Mouse (Mus musculus): ENCODE data around the gene Selenbp2. TPM values are rescaled to one million over a fixed set of nuclear protein-coding genes. Genes with fewer than 3 reads are reported as not detected.
A peak's percentile ranks its signal among the peaks of the same experiment; 100 is the strongest.
"Not testable (repeated sequence)": the region's sequence is repeated elsewhere in the genome, so short reads cannot be mapped to it uniquely, and the experiment has no call there.

Gene Selenbp2
- polyA plus RNA-seq, 1 experiment from 2014 or later = 37.3 TPM

DNA sequence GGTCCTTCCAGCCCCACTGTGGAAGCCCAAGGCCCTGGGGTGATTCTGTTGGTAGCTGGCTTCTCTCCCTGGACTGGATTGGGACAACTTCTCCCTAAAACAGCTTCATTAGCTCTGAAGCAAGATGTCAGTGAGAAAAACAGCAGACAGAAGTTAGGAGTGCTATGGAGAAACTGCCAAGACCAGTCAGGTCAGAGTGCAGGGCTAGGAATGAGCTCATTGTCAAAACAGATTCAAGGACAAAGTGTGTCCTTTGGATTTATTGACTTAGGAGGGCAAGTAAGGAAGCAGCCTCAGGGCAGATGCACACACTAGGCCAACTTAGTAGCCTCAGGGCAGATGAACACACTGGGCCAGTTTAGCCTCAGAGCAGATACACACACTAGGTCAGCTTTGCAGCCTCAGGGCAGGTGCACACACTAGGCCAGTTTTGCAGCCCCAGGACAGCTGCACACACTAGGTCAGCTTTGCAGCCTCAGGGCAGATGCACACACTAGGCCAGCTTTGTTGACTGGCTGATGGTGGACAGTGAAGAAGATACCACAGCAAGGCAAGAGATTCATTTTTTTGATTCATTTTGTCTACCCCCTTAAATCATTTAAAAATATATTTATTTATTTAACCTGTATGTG, 2.6 kb upstream of the Selenbp2 start:
- DNase-seq (ENCODE audit: low spot score) (no peak), ATAC-seq (ENCODE audit: low FRiP score, low TSS enrichment) (peak; percentile 56; the same call in 1 of the 2 replicates)
- Histone ChIP-seq H3K9me3 (ENCODE audit: control insufficient read depth, low read length) (no peaks in the 10 kb centered on the region), H3K9ac (ENCODE audit: low read length) (no peak overlapping the region), H3K27me3 (ENCODE audit: control insufficient read depth, insufficient read depth, low read length) (no peaks in the 10 kb centered on the region), H3K27ac (replicated peaks) (no peak overlapping the region), H3K36me3 (ENCODE audit: control insufficient read depth, insufficient read depth, low read length) (no peaks in the 10 kb centered on the region), H3K4me3 (ENCODE audit: low read depth, low read length) (no peak overlapping the region), H3K4me2 (replicated peaks; ENCODE audit: low read depth) (no peak overlapping the region), H3K4me1 (replicated peaks; ENCODE audit: control insufficient read depth, insufficient read depth) (no peaks in the 10 kb centered on the region)
- TF ChIP-seq CTCF (IDR thresholded peaks at IDR 0.05; ENCODE audit: low read depth) (no peak), EP300 (optimal IDR thresholded peaks at IDR 0.05) (no peak)

DNA sequence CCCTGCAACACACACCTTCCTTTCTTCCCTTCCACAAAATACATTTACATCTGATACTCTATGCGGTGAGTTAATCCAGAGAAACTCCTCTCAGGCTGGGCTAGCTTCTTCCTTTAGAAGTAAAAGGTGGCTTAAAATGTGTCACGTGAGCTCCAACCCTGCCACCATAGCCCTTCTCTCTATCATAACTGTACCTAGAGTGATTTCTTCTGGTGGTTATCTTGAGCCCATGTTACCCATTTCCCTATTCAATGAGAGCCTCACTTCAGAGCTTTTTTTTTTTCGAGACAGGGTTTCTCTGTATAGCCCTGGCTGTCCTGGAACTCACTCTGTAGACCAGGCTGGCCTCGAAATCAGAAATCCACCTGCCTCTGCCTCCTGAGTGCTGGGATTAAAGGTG, 1.7 kb upstream of the Selenbp2 start:
- not testable (repeated sequence) for H3K27me3 ChIP-seq (ENCODE audit: control insufficient read depth, insufficient read depth, low read length); DNase-seq (ENCODE audit: low spot score); H3K9me3 ChIP-seq (ENCODE audit: control insufficient read depth, low read length); H3K4me1 ChIP-seq (replicated peaks; ENCODE audit: control insufficient read depth, insufficient read depth); H3K27ac ChIP-seq (replicated peaks); H3K9ac ChIP-seq (ENCODE audit: low read length); H3K4me3 ChIP-seq (ENCODE audit: low read depth, low read length); H3K4me2 ChIP-seq (replicated peaks; ENCODE audit: low read depth); H3K36me3 ChIP-seq (ENCODE audit: control insufficient read depth, insufficient read depth, low read length); ATAC-seq (ENCODE audit: low FRiP score, low TSS enrichment)
- WGBS = 90% methylated on average over 4 of the region's 4 CpGs

DNA sequence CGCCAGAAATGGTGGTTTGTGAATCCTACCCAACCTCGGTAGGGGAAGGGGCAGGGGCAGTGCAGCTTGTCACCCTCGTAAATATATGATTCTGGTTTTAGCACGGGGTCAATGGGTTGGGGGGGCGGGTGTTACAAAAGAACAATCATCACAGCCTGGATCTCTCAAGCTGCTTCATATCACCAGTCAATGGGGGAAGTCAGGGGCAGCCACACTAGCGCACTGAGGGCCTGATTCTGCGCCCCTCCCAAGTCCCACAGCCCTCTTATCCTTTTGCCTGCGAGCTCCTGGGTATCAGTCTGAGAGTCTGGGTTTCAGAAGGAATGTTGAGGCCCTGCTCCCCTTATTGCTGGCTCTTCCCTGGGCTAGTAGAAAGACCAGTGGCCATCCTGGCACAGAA, 518 bp downstream of the Selenbp2 start:
- H3K27me3 ChIP-seq (ENCODE audit: control insufficient read depth, insufficient read depth, low read length); H3K4me2 ChIP-seq (replicated peaks; ENCODE audit: low read depth); H3K4me1 ChIP-seq (replicated peaks; ENCODE audit: control insufficient read depth, insufficient read depth); DNase-seq (ENCODE audit: low spot score); H3K4me3 ChIP-seq (ENCODE audit: low read depth, low read length); H3K9me3 ChIP-seq (ENCODE audit: control insufficient read depth, low read length); H3K36me3 ChIP-seq (ENCODE audit: control insufficient read depth, insufficient read depth, low read length); H3K9ac ChIP-seq (ENCODE audit: low read length); ATAC-seq (ENCODE audit: low FRiP score, low TSS enrichment): not testable (repeated sequence)
- 27% methylated on average over 5 of the region's 8 CpGs for WGBS
- H3K27ac ChIP-seq (replicated peaks) = peak overlapping the region; percentile 35; the same call in 1 of the 2 replicates

DNA sequence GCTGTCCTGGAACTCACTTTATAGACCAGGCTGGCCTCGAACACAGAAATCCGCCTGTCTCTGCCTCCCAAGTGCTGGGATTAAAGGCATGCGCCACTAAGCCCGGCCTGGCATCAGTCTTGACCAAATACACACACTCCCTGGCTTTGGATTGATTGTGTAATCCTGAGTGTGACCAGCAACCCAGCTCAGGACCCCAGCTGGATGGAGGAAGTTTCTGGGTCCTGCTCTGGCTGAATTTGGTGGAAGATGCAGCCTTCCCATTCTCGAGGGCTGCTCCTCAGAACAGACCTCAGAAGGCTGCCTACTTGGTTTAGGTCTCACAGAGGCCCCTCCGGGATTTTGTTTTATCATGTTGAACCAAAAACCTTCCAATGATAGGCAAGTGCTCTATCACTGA, 2.2 kb downstream of the Selenbp2 start:
- not testable (repeated sequence) for H3K36me3 ChIP-seq (ENCODE audit: control insufficient read depth, insufficient read depth, low read length); H3K27ac ChIP-seq (replicated peaks); DNase-seq (ENCODE audit: low spot score); ATAC-seq (ENCODE audit: low FRiP score, low TSS enrichment); H3K9me3 ChIP-seq (ENCODE audit: control insufficient read depth, low read length); H3K9ac ChIP-seq (ENCODE audit: low read length); H3K4me1 ChIP-seq (replicated peaks; ENCODE audit: control insufficient read depth, insufficient read depth); H3K27me3 ChIP-seq (ENCODE audit: control insufficient read depth, insufficient read depth, low read length); H3K4me2 ChIP-seq (replicated peaks; ENCODE audit: low read depth); H3K4me3 ChIP-seq (ENCODE audit: low read depth, low read length)
- 83% methylated on average over 6 of the region's 6 CpGs for WGBS

DNA sequence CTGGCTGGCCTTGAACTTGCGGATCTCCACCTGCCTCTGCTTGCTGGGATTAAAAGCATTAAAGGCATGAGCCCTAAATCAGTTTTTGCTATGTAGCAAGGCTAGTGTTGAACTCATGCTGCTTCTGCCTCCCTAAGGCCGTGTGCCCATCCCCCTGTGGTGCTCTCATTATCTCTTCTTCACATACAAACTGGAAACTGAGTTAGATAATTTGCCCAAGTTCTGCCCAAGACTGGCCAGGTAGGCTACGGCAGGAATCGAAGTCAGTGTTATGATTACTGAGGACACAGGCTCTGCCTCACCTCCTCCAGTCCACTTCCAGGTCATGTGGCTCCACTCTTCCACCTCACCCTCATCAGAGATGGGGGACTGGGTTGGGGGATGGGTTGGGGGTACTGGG, 2.9 kb downstream of the Selenbp2 start:
- H3K36me3 ChIP-seq (ENCODE audit: control insufficient read depth, insufficient read depth, low read length); H3K9me3 ChIP-seq (ENCODE audit: control insufficient read depth, low read length); H3K9ac ChIP-seq (ENCODE audit: low read length); ATAC-seq (ENCODE audit: low FRiP score, low TSS enrichment); H3K4me2 ChIP-seq (replicated peaks; ENCODE audit: low read depth); DNase-seq (ENCODE audit: low spot score); H3K27ac ChIP-seq (replicated peaks); H3K27me3 ChIP-seq (ENCODE audit: control insufficient read depth, insufficient read depth, low read length); H3K4me1 ChIP-seq (replicated peaks; ENCODE audit: control insufficient read depth, insufficient read depth); H3K4me3 ChIP-seq (ENCODE audit: low read depth, low read length): not testable (repeated sequence)
- WGBS = 80% methylated on average over 4 of the region's 4 CpGs

DNA sequence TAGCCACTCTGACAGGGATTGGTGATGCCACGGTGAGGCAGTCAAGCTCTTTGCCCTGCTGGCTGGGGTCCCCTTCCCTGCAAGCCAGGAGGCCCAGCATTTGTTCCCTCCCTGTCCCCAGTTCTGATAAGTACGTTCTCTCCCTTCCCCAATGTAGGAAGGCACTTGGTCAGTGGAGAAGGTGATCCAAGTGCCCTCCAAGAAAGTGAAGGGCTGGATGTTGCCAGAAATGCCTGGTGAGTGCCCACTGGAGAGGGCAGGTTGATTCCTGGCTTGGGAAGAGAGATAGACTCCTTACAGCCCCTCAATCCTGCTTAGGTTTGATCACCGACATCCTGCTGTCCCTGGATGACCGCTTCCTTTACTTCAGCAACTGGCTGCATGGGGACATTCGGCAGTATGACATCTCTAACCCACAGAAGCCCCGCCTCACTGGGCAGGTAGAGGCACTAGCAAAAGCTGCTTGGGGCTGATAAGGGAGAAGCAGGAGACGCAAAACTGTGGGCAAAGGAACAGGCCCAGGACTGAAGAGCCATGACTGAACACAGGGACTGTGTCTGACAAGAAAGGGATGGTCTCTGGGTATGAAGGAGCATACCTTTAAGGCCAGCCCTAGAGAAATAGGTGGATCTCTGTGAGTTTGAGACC, 8.9 kb downstream of the Selenbp2 start:
- 67% methylated on average over 5 of the region's 7 CpGs for WGBS
- H3K4me2 ChIP-seq (replicated peaks; ENCODE audit: low read depth); DNase-seq (ENCODE audit: low spot score); H3K9me3 ChIP-seq (ENCODE audit: control insufficient read depth, low read length); H3K36me3 ChIP-seq (ENCODE audit: control insufficient read depth, insufficient read depth, low read length); H3K4me3 ChIP-seq (ENCODE audit: low read depth, low read length); H3K27me3 ChIP-seq (ENCODE audit: control insufficient read depth, insufficient read depth, low read length); H3K27ac ChIP-seq (replicated peaks); H3K9ac ChIP-seq (ENCODE audit: low read length); H3K4me1 ChIP-seq (replicated peaks; ENCODE audit: control insufficient read depth, insufficient read depth): not testable (repeated sequence)
- peak; percentile 33; the same call in 1 of the 2 replicates for ATAC-seq (ENCODE audit: low FRiP score, low TSS enrichment)

Measured in stomach, postnatal 0 days (tissue).